Mouse (Mus musculus): Measurements from ENCODE around the gene Zbtb9.

The Zbtb9 gene

DNA sequence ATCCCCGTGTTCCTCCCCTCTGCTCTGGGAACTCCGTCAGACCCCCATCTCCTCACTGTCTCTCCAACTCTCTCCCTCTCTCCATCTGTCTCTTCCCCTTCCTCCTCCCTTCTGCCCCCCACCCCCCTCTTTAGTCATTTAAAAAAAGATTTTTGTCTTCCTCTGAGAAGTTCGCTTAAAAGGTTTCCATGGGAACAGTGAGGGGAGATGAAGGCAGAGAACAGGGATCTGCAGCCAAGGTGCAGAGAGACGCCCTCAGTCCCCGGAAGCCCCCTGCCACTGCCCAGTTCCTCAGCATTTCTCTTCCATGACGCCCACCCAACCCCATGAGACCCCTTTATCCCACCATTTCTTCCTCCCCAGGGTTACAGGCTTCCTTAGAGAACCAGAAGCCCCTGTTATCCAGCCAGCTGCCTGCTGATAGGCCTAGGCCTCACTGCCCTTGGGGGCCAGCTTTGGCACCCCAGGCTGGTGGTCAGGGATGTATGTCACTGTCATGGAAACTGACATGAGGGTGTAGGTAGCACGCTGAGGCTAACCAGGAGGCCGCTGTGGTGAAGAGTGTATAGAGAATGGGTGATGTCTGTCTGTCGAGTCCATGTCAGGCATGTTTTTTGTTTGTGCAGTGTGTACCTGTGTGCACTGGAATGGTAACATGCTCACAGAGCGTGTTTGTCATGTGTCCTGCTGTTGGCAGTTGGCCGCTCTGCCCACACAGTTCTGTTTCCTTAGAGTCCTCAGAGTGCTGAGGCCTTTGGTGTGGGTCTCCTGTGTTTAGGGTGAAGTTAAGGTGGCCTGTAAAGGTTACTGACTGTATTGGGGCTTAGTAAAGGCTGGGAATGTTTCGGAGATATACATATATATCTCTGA lies 25.5 kb upstream of the Zbtb9 start:
- DNase-seq = no peak

DNA sequence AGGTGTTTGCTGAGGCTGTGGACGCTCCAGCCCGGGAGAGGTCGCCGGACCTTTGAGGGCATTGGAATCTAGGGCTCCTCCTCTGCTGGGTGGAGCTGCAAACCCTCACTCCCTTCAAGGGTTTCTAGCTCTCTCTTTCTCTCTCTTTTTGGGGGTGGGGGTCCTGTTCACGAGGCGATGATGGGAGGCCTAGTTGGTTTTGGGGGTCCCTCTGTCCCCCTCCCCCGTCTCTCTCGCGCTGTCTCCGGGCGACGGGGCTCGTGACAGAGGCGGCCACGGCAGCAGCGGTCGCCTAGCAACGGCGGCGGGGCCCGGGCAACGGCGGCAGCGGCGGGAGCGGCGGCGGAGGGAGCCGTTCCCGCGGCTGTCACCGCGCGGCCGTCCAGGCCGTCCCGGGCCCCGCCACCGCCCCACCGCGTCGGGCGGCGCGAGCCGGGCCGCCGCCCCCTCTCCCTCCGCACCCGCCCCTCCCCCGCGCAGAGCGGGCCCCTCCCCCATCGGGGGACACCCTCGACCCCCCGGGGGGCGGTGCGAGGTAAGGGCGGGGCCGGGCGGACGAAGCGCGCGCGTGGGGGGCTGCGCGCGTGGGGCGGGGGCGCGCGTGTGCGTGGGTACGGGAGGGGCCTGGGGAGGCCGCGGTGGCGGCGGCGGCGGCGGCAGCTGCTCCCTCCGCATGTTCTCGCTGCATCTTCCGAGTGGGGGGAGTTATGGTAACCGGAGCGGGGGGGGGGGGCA lies 24.5 kb upstream of the Zbtb9 start:
- DNase-seq = peak; percentile 75

DNA sequence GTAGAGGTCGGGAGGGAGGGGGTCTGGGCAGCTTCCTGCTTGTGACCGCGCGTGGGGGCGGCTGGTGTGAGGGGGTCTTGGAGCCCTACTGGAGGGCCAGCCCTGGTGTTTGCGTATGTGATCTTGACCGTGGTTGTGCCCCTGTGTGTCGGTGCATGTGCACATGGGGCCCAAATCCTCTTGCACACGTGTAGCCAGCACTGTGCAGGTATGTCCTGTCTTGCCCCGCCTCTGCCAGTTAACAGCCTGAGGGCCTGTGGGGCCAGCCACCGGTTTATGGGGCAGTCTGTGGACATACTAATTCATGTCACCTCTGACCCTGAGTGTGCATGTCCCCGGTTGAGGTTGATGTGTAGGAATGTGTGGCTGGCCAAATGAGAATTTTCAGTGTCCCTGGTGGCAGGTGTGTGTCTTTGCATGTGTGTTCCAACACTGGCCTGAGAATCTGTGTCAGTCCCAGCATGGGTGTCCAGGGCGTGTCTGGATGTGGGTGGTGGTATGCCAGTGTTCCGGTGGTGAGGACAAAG lies 23.9 kb upstream of the Zbtb9 start:
- DNase-seq = peak; percentile 69

DNA sequence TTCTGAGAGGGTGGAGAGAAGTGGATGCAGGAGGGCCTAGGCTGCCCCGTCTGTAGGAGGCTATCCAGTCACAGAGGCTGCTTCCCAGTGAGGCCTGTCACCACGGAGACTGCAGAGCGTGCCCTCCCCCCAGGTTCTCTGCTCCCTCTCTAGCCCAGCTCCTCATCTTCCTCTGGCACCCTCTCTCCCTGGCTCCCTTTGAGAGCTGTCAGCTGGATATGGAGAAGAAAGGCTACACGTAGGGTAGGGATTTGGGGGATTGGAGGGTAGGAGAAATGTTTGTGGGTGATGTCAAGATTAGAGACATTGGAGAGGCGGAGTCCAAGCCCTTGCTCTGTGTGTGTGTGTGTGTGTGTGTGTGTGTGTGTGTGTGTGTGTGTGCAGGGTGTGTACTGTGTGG lies 23.1 kb upstream of the Zbtb9 start:
- no peak for DNase-seq

DNA sequence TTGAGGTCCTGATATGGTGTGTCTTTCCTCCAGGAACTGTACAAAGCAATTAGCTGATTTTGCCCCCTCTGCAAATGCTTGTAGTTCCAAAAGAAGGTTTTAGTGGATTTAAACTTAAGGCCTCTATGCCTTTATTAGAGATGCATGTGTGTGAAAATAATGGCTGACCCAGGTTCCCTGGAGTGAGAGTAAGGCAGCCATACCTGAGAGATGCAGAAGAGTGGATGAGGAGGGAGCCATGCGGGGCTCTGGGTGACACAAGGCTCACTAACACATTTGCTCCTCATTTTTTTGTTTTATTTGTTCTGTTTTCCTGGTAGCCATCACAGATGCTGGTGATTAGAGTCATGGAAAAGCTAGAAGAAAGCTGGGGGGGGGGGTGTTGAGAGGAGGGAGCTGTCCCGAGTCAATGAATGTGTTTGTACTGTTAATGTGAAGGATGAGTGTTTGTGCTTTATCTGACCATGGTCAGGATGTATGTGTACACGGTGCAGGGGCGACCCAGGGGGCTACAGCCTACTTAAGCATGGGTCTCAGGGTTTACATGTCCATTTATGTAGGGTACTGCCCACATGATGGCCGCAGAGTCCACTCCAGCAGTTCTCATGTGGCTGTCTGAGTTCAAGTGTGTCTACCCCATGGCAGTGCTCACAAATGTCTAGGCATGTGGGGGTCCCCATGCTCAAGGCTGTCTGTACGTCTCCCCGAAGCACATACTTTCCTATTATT lies 22.2 kb upstream of the Zbtb9 start:
- no peak for DNase-seq

DNA sequence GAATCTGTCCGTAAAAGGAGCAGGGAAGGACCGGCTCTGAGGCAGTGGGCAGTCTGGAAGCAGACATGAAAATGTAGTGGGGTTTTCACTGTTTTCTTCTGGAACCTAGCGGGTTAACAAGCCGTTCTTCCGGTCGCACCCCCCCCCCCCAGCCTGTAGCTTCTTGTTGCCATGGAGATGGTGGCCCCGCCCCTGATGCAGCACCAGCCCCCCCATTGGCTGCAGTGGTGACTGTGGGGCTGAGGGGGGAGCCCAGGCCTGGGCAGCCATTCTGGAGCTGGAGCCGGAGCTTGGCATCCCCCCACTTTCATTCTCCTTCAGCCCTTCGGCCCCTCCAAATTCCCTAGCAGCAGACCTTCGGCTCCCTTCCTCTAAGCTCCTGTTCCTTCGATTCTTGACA lies 21.6 kb upstream of the Zbtb9 start:
- peak; percentile 91 for DNase-seq

DNA sequence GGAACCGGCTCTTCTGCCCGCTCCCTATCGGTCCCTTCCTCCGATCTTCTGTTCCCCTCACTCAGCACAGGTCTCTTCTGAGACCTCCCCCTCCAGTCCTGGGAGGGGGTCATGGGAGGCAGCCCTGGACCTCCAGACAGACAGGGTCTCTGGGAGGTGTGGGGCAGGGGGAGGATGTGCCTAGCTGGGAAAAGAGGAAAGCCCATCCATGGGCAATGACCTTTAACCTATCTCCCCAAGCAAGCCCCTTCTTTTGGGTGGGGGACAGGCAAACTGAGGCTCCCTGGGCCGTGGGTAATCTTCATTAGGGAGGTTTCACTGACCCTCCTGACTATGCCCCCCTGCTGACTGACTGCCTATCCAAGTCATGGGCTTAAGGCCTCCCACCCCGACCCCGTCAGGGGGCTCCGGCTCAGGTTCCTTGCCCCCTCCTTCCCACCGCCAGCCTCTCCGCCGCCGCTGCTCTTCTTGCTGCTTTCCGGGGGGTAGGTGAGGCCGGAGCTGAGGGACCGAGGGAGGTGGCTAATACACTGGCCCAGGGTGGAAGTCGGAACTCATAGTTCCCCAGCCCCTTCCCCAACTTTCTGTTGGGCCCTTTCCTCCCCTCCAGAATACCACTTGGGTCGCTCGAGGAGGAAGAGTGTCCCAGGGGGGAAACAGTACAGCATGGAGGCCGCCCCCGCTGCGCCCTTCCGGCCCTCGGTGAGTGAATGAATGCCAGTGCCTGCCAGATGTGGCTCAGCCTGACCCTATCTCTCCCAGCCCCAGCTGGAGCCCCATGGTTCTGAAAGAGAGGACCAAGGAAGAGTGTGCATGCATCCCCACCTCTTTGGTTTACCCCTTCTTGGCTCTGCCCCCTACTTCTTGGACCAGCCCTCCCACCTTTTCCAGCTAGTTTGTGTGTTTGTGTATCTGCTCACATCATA lies 20.8 kb upstream of the Zbtb9 start:
- DNase-seq = no peak

DNA sequence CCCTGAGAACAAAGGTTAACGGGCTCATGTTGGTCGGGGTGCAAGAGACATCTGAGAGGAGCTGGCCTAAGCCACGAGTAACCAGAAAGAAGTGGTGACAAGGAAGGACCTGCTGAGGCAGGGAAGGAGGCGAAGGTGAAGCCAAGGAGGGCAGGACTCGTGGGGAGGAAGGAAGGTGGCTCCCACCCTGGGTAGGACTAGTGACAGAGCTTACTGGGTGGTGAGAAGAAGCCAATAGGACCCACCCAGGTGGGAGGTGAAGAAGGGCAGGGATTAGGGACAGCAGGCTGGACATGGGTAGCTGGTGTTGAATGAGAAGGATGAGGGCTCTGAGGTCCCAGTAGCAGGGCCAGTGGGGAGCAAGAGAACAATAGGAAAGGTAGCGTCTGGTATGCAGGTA lies 19.8 kb upstream of the Zbtb9 start:
- no peak for DNase-seq

DNA sequence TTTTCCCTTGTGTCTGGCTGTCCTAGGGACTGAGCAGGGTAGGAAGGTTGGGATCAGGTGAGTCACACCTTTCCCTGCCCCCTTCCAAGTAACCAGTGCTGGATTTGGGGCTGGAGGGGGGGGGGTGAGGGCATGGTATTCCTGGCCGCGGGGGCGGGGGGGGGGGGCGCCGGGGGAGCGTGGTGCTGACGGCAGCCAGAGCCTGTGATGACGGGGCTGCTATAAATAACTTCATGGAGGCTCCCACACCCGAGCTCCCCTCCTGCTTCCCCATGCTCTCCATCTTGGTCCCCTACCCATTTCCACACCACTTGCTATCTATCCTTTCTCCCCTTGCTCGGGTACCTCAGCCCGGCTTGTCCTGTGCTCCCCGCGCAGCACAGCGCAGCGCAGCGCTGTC lies 19.2 kb upstream of the Zbtb9 start:
- no peak for DNase-seq

DNA sequence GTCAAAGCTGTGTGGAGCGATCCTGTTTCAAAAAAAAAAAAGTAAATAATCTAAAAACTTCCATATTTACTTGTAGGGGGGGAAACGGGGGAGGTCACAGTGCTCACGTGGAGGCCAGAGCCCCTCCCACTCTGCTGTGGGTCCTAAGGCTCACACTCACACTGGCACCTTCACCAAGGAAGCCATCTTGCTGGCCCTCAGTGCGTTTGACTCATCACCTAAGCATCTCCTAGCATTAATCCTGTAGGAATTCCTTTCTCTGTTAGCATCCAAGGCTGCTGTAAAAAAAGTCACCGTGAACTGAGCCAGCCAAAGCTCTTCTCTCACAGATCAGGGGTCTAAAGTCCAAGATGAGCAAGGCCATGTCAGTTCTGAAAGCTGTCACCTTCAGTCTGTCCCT lies 16.7 kb upstream of the Zbtb9 start:
- no peak for DNase-seq

DNA sequence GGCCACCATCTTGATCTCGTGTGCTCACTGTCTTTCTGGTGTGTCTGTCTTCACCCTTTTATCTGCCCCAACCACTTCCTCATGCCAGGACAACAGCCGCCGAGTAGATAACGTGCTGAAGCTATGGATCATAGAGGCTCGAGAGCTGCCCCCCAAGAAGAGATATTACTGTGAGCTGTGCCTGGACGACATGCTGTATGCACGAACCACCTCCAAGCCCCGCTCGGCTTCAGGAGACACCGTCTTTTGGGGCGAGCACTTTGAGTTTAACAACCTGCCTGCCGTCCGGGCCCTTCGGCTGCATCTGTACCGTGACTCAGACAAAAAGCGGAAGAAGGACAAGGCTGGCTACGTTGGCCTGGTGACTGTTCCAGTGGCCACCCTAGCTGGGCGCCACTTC lies 16.1 kb upstream of the Zbtb9 start:
- no peak for DNase-seq

DNA sequence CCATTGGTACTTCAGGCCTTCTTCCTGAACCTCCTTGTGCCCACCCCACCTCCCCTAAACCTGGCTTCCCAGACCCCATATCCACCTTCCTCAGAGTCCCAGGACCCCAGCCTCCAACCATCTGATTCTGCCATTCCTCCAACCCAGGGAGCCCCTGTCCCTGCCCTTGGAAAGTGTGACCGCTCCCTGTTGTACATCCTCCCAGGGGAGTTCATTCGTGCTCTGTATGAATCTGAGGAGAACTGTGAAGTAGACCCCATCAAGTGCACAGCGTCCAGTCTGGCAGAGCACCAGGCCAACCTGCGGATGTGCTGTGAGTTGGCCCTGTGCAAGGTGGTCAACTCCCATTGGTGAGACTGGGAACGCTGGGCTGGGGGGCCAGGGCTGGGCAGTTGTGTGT lies 15.1 kb upstream of the Zbtb9 start:
- no peak for DNase-seq

DNA sequence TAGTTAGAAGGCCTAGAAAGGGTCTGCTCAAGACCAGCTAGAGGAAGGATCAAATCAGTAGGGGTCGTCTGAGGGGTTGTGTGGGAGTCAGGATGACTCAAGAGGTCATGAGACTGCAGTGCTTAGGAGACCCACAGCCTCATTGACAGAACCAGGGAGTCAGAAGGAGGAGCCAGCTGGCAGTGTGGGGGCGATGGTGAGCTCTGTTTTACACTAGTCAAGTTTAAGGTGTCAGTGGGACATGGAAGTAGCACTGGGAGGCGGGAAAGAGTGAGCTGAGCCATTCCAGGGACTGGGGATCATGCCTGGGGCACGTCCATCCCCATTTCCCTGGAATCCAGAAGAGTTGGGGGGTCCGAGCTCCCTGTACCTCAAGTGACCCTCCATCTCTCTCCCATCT lies 14.1 kb upstream of the Zbtb9 start:
- no peak for DNase-seq

DNA sequence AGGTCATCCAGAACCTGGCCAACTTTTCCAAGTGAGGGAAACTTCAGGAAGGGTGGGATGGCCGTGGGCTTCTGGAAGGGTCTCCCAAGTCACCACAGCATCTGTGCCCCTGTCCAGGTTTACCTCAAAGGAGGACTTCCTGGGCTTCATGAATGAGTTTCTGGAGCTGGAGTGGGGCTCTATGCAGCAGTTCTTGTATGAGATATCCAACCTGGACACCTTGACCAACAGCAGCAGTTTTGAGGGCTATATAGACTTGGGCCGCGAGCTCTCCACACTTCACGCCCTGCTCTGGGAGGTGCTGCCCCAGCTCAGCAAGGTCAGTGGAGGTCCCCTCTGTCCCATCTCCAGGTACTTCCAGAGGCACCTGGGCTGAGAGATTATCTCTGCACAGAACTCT lies 13.2 kb upstream of the Zbtb9 start:
- no peak for DNase-seq

DNA sequence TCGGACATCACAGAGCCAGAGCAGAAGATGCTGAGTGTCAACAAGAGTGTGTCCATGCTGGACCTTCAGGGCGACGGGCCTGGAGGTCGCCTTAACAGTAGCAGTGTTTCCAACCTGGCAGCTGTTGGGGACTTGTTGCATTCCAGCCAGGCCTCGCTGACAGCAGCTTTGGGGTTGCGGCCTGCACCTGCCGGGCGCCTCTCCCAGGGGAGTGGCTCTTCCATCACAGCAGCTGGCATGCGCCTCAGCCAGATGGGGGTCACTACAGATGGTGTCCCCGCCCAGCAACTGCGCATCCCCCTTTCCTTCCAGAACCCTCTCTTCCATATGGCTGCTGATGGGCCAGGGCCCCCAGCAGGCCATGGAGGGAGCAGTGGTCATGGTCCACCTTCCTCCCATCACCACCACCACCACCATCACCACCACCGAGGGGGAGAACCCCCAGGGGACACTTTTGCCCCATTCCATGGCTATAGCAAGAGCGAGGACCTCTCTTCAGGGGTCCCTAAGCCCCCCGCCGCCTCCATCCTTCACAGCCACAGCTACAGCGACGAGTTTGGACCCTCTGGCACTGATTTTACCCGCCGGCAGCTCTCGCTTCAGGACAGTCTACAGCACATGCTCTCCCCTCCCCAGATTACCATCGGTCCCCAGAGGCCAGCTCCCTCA lies 11.3 kb upstream of the Zbtb9 start:
- DNase-seq = no peak

DNA sequence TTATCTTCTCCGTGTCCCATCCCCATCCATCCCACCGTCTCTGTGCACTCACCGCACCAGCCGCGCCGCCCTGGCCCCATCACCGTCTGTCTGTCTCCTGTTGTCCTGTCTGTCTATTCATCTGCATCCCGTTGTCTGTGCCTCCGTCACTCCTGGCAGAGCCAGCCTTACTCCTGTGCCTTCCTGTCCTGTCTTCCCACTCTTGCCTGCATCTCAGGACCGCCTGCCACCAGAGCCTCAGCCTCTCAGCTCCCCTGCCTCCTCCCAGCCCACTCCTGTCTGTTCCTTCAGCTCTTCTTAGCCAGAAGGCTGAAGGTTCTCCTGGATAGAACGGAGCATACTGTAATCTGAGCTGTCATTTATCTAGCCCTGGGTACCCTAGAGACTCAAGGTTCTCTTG lies 6.0 kb upstream of the Zbtb9 start:
- DNase-seq = no peak

DNA sequence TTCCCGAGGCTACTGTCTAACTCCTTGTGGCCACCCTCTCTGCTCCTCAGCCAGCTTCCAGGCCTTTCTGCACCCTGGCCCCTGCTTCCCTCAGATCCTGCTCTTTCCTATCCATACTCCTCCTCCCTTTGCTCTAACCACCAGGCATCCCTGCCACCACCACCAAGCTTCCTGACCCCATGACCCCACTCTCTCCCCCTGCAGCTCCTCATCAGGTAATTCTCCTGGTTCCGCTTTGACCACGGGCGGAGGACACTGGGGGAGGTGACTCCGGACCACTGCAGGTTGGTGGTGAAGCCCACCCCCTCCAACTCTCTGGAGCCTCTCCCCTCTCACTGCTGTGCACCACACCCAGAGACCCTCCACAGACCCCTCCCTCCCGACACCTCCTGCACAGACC lies 5.5 kb upstream of the Zbtb9 start:
- DNase-seq = no peak

DNA sequence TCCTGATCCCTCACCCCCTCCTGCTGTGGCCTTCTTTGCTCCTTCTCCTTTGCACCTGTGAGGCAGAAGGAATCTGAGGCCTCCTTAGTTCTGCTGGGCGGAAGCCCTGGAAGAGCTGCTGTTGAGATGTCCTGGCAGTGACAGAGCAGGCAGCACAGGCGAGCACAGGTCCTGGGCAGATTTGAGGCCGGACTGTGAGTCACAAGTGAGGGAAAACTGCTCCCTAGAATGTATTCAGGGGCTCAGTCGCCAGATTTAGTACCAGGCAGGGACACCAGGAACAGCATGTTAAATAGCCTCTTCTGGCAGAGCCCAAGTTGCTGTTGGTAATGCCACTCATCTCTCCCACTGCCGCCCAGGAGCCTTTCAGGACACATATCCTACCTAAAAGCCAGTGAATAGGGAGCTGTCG lies 4.8 kb upstream of the Zbtb9 start:
- no peak for DNase-seq

DNA sequence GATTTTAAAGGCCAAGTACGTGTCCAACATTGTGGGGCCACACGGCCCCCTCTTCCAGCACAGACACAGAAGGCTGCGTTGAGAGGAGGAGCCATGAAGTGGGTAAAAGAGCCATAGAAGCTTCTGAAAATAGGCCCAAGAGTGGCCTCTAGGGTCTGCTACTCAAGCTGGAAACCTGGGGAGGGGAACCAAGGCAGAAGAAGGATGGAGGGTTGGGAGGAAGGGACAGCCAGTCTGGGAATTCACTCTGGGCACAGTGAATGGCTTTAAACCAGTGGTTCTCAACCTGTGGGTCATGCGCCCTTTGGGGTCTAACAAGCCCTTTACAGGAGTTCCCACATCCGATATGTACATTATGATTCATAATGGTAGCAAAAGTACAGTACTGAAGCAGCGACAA lies 3.7 kb upstream of the Zbtb9 start:
- DNase-seq = no peak

DNA sequence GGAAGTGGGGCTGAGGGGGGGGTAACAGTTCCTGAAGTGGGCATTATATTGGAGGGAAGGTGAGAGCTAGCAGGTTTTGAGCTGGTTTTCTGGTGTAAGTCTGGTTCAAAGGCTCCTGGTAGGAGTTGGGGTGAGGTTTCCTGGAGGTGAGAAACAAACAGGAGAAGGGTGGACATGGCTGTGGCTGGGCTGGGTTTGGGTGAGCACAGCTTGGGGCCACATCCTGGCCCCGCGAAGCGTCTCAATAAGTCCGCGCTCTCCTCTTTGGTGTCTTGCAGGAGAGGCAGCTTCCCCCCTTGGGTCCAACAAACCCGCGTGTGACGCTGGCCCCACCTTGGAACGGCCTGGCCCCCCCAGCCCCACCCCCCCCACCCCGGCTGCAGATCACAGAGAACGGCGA lies 2.7 kb upstream of the Zbtb9 start:
- DNase-seq = no peak

DNA sequence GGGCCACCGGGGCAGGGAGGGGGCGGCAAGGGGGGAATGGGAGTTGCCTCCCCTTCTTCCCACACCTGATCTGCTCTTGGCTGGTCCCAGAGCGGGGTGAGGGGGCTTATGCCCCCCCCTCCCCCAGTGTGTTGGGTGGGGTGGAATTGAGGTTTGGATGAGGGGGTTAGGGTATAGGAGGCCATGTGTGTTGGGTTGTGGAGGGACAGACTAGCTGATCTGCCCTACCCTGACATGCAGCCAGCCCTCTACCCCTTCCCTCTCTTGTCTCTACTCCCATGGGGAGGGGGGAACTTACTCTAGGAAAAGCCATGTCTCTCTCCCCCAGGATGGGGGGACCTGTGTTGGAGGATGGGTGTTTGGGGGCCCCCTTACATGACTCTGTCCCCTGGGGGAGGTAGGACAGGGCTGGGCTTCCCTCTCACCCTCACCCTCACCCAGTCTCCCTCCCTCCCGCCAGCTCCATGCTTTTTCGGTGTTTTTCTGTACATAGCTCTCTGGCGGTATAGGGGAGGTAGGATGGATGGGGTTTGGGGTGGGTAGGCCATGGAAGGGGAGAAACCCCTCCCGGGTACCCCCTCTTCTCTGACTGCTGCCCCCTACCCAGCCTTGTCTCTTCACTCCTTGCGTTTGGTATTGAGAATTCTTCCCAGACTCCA lies 1.6 kb upstream of the Zbtb9 start:
- DNase-seq = no peak
